Mouse (Mus musculus) NIH3T3 (cell line): ENCODE results near the gene Nol4l.
A peak's percentile ranks its signal among the peaks of the same experiment; 100 is the strongest.
"Not testable (repeated sequence)": the region's sequence is repeated elsewhere in the genome, so short reads cannot be mapped to it uniquely, and the experiment has no call there.

Experiments
- DNase-seq: peaks from one replicate; pipeline ENCODE4 v3.0.0-alpha.2; 2012; ENCODE audit warnings: low read depth

Gene Nol4l

DNA sequence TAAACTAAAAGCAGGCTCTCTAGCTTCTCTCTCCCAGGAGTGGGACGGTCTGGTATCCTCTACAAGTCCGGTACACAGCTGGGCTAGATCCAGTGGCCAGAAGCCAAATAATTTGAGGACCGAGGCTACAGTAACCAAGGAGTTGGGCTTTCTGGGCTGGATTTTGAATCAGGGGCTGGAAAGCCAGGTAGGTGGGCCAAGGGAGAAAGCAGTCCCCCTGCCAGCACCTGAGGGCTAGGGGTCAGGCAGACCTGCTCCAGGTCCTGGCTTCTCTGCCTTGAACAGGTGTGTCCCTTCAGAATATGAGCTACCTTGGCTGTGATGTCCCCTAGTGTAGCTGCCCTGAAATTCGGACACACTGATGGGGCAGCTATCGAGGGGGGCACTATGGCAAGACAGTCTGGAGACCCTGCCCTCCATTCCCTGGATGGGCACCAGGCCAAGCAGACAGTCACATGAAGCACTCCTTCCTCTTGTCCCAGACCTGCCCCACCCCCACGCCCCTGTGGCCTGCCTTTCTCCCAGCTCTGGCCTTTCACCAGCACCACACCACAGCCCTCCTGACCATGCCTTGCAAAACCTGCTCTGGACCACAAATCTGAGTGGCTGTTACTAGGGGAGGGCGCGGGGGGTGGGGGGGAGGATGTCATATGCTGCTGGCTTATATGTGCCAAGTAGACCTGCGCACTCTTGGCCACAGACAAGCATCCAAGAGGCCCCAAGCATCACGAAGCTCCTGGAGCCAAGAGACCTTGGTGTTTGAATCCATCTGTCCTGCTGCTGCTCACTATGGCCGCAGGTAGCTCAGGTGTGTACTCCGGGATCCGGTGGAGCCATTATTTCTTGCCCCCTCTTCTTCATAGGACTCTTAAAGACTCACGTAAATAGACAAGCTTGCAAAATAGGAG is 17.1 kb downstream of the Nol4l start:
- DNase-seq, result no peak

DNA sequence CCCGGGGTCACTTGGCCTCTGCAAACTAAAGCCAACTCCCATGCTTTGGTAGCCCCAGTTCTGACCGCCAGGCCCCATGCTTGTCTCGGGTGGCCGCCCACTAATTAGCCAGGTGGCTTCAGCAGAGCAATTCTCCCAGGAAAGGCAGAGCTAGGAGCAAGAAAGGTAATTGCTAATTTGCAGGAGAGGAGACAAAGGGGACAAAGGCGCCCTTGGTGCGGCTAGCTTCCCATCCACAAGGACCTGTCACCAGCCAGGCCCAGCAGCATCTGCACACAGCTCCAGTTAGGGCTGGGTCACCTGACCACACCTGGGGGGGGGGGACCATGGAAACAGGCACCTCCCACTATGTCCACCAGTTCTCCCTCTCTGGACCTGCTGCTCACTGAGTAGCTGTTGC is 18.2 kb downstream of the Nol4l start:
- no peak for DNase-seq

- no peak for DNase-seq
Observed at GRCm38 (mm10) chr2:153510136-153510535, 19.6 kb downstream of the Nol4l start.

DNA sequence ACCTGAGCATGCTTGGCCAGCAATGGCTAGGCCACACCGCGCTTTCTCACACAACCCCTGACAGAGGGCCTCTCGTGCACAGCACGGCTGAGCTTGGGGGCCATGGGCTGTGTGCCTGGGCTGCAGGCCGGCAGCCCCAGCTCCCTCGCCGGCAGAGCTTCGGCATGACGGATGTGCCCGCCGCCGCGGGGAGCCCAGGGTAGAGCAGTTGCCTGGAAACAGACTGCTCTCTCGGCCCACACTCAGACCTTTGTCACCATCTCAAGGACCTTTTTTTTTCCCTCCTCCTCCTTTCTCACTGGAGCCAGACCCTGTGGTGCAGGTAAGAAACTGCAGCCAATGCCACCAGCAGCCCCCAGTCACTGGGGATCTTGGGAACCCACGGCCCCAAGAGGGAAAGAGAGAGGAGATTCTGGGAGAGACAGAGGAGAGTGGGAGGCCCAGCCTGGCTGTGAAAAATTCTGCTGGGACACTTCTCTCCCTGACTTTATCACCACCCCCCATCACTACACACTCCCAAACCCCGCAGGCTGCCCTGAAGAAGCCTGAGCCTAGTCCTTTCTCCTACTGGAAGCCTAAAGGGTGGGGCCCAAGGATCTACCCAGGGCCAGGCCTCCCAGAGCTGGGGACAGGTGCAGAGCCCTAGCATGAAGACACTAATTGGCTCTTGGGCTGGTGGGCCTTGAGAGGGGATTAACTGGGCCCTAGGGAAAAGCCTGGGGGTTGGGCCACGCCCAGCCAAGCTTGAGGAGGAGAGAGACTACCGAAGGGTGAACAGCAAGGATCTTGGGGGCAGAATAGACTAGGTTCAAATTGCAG is 20.4 kb downstream of the Nol4l start:
- no peak for DNase-seq

DNA sequence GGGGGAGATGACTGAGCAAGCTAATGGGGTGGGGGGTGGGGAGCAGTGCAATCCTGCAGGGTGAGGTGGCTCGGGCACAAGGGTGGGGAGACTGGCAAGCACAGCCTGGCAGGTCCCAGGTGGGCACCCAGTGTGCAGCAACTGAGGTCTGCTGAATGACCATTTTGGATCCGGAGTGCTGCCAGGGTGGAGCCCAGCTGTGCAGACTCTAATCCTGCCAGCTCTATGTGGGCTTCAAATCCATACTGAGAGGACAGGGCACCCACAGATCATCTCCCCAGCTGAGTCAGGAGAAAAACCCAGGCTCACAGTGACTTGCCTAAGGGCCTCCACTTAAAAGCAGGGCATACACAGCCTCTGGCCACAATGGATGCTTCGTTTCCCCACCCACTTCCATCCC is 21.4 kb downstream of the Nol4l start:
- no peak for DNase-seq

DNA sequence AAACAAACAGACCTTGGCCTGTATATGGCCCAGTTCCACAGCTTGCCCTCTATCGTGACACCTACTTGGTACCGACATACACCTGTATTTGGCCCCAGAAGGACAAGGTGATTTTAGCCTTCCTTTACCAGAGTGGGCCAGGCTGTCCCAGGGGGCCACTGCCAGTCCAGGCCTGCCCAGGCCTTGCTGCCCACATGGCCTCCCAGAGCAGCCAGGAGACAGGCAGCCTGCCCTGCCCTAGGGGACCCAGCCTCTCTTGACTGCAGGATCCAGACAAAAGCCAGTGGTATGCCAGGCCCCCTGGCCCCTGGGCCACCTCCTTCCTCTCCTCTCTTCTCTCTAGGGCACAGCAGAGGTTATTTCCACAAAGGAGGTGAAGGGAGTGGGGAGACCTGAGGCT is 21.8 kb downstream of the Nol4l start:
- DNase-seq, result no peak

DNA sequence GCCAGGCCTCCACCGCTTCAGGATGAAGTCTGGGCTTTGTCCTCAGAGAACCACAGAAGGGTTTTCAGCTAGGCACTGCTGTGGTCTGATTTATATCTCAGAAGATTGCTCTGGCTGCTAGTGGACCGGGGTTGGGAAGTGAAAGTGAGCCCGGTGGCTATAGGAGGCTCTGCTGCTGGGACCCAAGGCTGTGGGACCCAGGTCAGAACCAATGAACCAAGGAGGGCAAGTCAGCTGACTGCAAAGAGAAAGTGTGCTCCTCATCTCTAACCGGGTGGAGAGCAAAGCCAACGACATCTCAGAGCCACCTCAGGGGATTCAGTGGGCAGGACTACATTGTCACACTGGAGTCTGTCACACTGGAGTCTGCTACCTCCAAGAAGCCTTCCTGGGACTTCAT is 23.4 kb downstream of the Nol4l start:
- no peak for DNase-seq

DNA sequence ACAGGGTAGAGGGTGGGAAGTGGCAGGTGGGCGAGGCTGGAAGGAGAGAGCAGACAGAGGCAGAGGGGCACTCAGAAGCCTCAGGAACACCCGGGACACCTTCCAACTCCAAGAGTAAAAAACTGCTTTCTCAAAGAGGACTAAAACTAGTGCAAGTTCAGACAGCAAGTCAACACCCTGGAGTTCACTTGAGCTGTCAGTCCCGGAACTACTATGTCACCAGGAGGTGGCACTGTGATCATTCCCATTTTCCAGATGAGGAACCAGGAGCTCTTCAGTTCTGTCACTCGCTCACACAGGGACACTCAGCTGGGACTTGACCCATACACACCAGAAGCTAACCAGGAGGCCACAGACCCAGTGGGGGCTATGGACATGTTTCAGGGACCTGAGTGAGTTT is 30.6 kb downstream of the Nol4l start:
- DNase-seq, result peak; percentile 45

- no peak for DNase-seq
Observed at GRCm38 (mm10) chr2:153496898-153497297, 32.9 kb downstream of the Nol4l start.

GRCm38 (mm10) chr2:153496301-153496700 is 33.5 kb downstream of the Nol4l start:
- DNase-seq, result no peak

- no peak for DNase-seq
Observed at GRCm38 (mm10) chr2:153495818-153496217, 34.0 kb downstream of the Nol4l start.

DNA sequence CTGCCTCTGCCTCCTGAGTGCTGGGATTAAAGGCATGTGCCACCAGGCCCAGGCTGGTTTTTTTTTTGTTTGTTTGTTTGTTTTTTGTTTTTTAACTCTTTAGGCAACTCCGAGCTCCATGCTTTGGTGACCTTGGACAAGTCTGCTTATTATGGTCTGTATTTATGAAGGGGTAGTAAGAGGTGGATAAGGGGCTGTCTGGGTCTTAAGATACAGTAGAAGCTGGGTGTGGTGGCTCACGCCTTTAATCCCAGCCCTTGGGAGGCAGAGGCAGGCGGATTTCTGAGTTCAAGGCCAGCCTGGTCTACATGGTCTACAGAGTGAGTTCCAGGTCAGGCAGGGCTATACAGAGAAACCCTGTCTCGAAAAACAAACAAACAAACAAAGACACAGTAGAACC is 34.4 kb downstream of the Nol4l start:
- DNase-seq, result not testable (repeated sequence)

- DNase-seq, result no peak
Observed at GRCm38 (mm10) chr2:153494293-153494811, 35.4 kb downstream of the Nol4l start.

- no peak for DNase-seq
Observed at GRCm38 (mm10) chr2:153493781-153494292, 35.9 kb downstream of the Nol4l start.

- DNase-seq, result no peak
Observed at GRCm38 (mm10) chr2:153493393-153493731, 36.4 kb downstream of the Nol4l start.

DNA sequence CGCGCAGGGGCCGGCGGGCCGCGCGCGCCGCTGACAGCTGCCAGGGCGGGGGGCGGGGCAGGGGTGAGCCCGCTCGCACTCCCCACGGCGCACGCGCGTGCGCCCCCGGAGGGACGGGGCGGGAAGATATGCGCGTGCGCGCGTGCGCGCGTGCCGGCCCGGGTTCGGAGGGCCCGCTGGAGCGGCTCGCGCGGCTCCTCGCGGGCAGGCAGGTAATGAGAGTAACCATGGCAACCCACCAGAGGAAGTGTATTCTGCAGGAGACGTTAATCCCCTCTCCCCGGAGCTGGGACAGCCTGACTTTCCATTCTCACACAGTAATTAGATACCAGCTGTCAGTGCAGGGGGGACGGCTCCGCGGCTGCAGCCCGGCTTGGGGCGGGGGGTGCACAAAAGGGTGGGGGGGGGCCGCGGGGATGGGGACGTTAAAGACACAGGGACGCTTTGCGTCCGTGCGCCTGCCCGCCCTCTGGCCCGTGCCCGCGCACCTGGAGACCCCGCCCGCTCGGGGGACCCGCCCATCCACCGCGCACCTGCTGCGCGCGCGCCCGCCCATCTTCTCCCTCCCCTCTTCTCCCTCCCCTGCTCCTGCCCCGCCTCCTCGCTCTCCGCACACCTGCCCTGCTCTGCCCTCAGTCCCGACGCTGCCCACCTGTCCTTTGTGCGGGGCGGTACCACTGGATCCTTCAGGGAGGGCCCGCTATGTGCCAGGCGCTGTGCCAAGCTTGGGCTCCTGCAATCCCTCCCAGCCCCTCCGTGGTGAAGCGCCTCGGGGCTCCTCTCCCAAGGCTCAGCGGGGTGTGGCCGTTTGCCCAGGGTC is 37.0 kb downstream of the Nol4l start, which contains the start of gene 4930404H24Rik:
TSS of gene 4930404H24Rik (plus strand) at position 218 of the 820 bp plus-strand sequence.
- DNase-seq, result peak; percentile 8

DNA sequence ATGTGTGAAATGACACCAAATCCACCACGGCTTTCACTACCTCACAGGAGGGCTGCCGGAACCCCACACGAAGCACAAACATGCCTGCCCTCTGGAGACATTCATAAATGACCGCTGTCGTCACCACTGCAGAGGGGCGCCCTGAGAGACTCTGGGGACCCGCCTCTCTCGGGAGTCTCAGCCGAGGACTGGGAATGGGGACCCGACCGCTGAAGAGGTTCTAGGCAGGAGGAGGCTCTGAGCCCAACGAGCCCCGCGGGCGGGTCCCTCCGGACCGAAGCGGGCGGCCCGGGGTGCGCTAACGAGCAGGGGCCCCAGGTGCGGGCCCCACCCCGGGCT is 37.6 kb downstream of the Nol4l start:
- no peak for DNase-seq

DNA sequence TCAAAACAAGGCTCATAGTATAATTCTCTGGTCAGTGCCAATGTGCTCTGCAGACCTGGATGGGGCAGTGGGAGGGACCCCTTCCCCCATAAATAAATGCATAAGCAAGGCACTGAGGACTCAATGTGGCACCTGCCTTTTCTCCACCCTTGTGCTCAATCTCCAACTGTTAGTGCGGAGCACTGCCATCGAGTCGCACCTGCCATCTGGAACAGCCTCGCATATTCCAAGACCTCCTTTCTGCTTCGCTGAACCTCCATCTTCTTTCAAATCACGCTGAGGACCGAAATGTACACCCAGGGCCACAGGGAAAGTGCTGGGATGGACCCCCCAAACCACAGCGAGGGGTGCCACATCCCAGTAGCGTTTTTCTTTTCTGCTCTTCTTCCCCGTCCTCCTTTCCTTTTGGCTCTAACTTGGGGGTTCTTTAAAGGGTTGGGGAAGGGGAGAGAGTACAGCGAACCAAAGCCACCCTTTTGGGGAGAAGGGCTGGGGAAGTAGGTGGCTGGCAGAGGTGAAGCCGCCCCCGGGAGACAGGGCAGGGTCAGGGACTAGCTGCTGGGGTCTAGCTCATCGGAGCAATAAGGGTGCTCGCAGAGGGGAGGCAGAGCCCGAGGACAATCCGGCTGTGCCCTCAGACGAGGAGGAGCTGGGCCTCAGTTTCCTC is 38.1 kb downstream of the Nol4l start:
- no peak for DNase-seq

GRCm38 (mm10) chr2:153490940-153491339 is 38.8 kb downstream of the Nol4l start:
- no peak for DNase-seq

DNA sequence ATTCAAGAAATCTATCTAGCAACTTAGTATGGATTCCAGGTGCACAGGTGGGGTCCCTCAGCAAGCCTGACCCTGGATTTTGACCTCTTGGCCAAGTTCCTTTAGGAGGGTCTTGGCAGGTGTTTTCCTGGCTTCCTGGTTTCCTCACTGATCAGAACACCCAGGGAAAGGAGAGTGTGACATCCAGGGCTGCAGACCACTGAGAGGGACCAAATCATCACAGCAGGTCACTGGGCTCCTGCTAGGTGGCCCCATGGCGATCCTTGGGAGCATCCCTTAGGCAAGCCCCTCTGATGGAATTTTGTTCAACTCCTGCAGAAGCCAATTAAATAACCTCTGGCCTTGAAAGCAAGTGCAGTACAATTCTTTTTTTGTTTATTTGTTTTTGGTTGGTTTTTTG is 39.7 kb downstream of the Nol4l start:
- DNase-seq, result no peak

- no peak for DNase-seq
Observed at GRCm38 (mm10) chr2:153484071-153484470, 45.7 kb downstream of the Nol4l start.
